Mouse (Mus musculus) spleen, adult 2 months (tissue): ENCODE data around the gene Ulk4. TPM values are rescaled to one million over a fixed set of nuclear protein-coding genes. Genes with fewer than 3 reads are reported as not detected.

Experiments used
- DNase-seq, 2 experiments: peaks; one replicate each; pipeline versions ENCODE4 v3.0.0 to v3.0.0-alpha.2; 2012 to 2021; ENCODE audit warnings: low spot score in 2 of 2, low read depth in 1 of 2
- H3K27ac ChIP-seq: fragments of 200-500 bp; 2 replicates; pipeline ENCODE4 v1.5.1; 2012; ENCODE audit warnings: low read length, inconsistent platforms; ENCODE audit not compliant: insufficient read depth
- H3K27me3 ChIP-seq: fragments of 200-500 bp; 2 replicates; pipeline ENCODE4 v1.6.1; 2012; ENCODE audit warnings: mild to moderate bottlenecking, moderate library complexity, low read length, inconsistent platforms; ENCODE audit not compliant: control insufficient read depth, insufficient read depth
- H3K36me3 ChIP-seq: fragments of 200-500 bp; 2 replicates; pipeline ENCODE4 v1.6.1; 2012; ENCODE audit warnings: mild to moderate bottlenecking, low read length, inconsistent platforms; ENCODE audit not compliant: control insufficient read depth, insufficient read depth
- H3K4me1 ChIP-seq: fragments of 200-500 bp; 2 replicates; pipeline ENCODE4 v1.6.1; 2011; ENCODE audit warnings: inconsistent platforms; ENCODE audit not compliant: control insufficient read depth, insufficient read depth, insufficient read length
- H3K4me3 ChIP-seq: fragments of 200-500 bp; 2 replicates; pipeline ENCODE4 v1.5.1; 2011; ENCODE audit warnings: mild to moderate bottlenecking, inconsistent platforms; ENCODE audit not compliant: insufficient read depth, insufficient read length; ENCODE audit errors: extremely low read depth
- CTCF ChIP-seq: fragments of 200-500 bp; IDR thresholded peaks from 2 replicates; pipeline ENCODE4 v1.5.1; 2011; ENCODE audit warnings: mild to moderate bottlenecking, inconsistent platforms; ENCODE audit not compliant: insufficient read depth, insufficient read length, insufficient replicate concordance; ENCODE audit errors: extremely low read depth
- POLR2A ChIP-seq: fragments of 200-500 bp; IDR thresholded peaks from 2 replicates; pipeline ENCODE4 v1.6.1; 2011; ENCODE audit warnings: low read depth, low read length, inconsistent platforms
- WGBS: fragments of 180-500 bp; shearing (Covaris S2); methylation state at CpG from one replicate; pipeline ENCODE4 v1.1.7; 2018; 5-methylcytosine and 5-hydroxymethylcytosine counted together
- polyA plus RNA-seq: library from polyadenylated mRNA; depleted of rRNA; stranded (reverse); fragments of >200 nt; gene quantifications from 2 replicates; pipeline ENCODE4 v1.2.3, GENCODE M21; 2012

The Ulk4 gene
- polyA plus RNA-seq, 1 experiment = 0.39 TPM

- no peak overlapping the region for H3K27ac ChIP-seq
- WGBS = 86% methylated on average over 15 of the region's 15 CpGs
- H3K27me3 ChIP-seq = no peaks in the 10 kb centered on the region
- H3K36me3 ChIP-seq = no peaks in the 10 kb centered on the region
- TF ChIP-seq CTCF (no peak), POLR2A (no peak)
- H3K4me3 ChIP-seq = no peak overlapping the region
- DNase-seq = no peak
- no peaks in the 10 kb centered on the region for H3K4me1 ChIP-seq
Measured at GRCm38 (mm10) chr9:120994223-120995155, 282.5 kb downstream of the Ulk4 start.

- DNase-seq = no peak
- WGBS = 66% methylated on average over 10 of the region's 10 CpGs
- no peaks in the 10 kb centered on the region for H3K4me1 ChIP-seq
- H3K27ac ChIP-seq = no peak overlapping the region
- H3K4me3 ChIP-seq = no peak overlapping the region
- H3K27me3 ChIP-seq = no peaks in the 10 kb centered on the region
- TF ChIP-seq CTCF = no peak
- no peak for TF ChIP-seq POLR2A
- H3K36me3 ChIP-seq = no peaks in the 10 kb centered on the region
Measured at GRCm38 (mm10) chr9:120993004-120993403, 284.0 kb downstream of the Ulk4 start.

GRCm38 (mm10) chr9:120991801-120992200 lies 285.2 kb downstream of the Ulk4 start:
- H3K27me3 ChIP-seq = no peaks in the 10 kb centered on the region
- WGBS = 77% methylated on average over 2 of the region's 2 CpGs

GRCm38 (mm10) chr9:120989806-120990700 lies 286.9 kb downstream of the Ulk4 start:
- 89% methylated on average over 15 of the region's 15 CpGs for WGBS

More at GRCm38 (mm10) chr9:120991801-120992200, 285.2 kb downstream of the Ulk4 start:
- no peak for DNase-seq
- Histone ChIP-seq H3K4me3 (no peak overlapping the region), H3K4me1 (no peaks in the 10 kb centered on the region), H3K27ac (no peak overlapping the region), H3K36me3 (no peaks in the 10 kb centered on the region)
- TF ChIP-seq POLR2A = no peak
- no peak for TF ChIP-seq CTCF

GRCm38 (mm10) chr9:120988088-120988487 lies 288.9 kb downstream of the Ulk4 start:
- WGBS = 62% methylated on average over 9 of the region's 9 CpGs
- DNase-seq = no peak
- TF ChIP-seq CTCF (no peak), POLR2A (no peak)
- H3K4me1 ChIP-seq = no peaks in the 10 kb centered on the region
- H3K27ac ChIP-seq = no peak overlapping the region
- H3K4me3 ChIP-seq = no peak overlapping the region
- H3K27me3 ChIP-seq = no peaks in the 10 kb centered on the region
- H3K36me3 ChIP-seq = no peaks in the 10 kb centered on the region

More at GRCm38 (mm10) chr9:120989806-120990700, 286.9 kb downstream of the Ulk4 start:
- no peaks in the 10 kb centered on the region for H3K4me1 ChIP-seq
- H3K27me3 ChIP-seq = no peaks in the 10 kb centered on the region
- no peak for DNase-seq
- TF ChIP-seq CTCF = no peak
- TF ChIP-seq POLR2A = no peak
- H3K4me3 ChIP-seq = no peak overlapping the region
- H3K36me3 ChIP-seq = no peaks in the 10 kb centered on the region
- H3K27ac ChIP-seq = no peak overlapping the region

- TF ChIP-seq CTCF (no peak), POLR2A (no peak)
- no peaks in the 10 kb centered on the region for H3K36me3 ChIP-seq
- WGBS = 72% methylated on average over 4 of the region's 4 CpGs
- no peak overlapping the region for H3K27ac ChIP-seq
- no peak overlapping the region for H3K4me3 ChIP-seq
- no peaks in the 10 kb centered on the region for H3K27me3 ChIP-seq
- no peak for DNase-seq
- H3K4me1 ChIP-seq = no peaks in the 10 kb centered on the region
Measured at GRCm38 (mm10) chr9:120986994-120987393, 290.0 kb downstream of the Ulk4 start.
